26 mouse cellular contexts compared by ENCODE assay signal in the genomic region with DNA sequence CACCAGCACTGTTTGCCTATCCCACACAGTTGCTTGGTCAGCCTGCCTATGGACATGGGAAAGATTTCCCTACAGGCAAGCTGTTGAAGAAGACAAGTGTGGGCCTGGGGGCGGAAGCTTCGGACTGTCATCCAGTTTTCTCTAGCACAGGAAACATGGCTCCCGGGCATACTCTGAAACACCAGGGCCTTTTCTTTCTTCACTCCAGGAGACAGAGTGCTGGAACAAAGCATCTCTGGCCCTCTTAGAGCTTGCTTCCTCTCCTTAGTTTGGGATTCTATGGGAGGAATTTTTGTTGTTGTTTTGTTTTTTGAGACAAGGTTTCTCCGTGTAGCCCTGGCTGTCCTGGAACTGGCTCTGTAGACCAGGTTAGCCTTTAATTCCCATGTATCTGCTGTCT. TPM values are rescaled to one million over a fixed set of nuclear protein-coding genes. Genes with fewer than 3 reads are reported as not detected.
A peak's percentile ranks its signal among the peaks of the same experiment; 100 is the strongest.
DNase-seq lines count a peak whose midpoint lies in the region.
"Had no signal": no experiment of that assay in that cellular context is flagged by ENCODE, and none has a peak within 500 bp of the region (broad histone marks: within the 10 kb centered on the region; RNA-seq: fewer than 3 reads in every experiment).

No protein-coding gene starts in this region.

- H3K27ac ChIP-seq in limb, embryonic 10.5 days: peak overlapping the region; percentile 97
- H3K27ac ChIP-seq: embryonic facial prominence, embryonic 10.5 days; embryonic facial prominence, embryonic 12.5 days; forebrain, embryonic 13.5 days; forebrain, embryonic 15.5 days had no signal

- H3K9me3 ChIP-seq in limb, embryonic 10.5 days (replicated peaks): no peaks in the 10 kb centered on the region
- H3K9me3 ChIP-seq: embryonic facial prominence, embryonic 10.5 days; embryonic facial prominence, embryonic 12.5 days; forebrain, embryonic 13.5 days; forebrain, embryonic 15.5 days; G1E had no signal

- peaks cover 59% of the 10 kb centered on the region for H3K27me3 ChIP-seq in limb, embryonic 10.5 days (ENCODE audit: low read depth, poor library complexity, severe bottlenecking)

- peaks cover 69% of the 10 kb centered on the region for H3K4me1 ChIP-seq in limb, embryonic 10.5 days

- H3K36me3 ChIP-seq in limb, embryonic 10.5 days: no peaks in the 10 kb centered on the region
- H3K36me3 ChIP-seq: embryonic facial prominence, embryonic 10.5 days; embryonic facial prominence, embryonic 12.5 days; forebrain, embryonic 15.5 days; G1E had no signal

- WGBS in limb, embryonic 10.5 days: 67% methylated on average over 4 of the region's 4 CpGs

- peak; percentile 10 for DNase-seq in embryo, embryonic 11 days
- no peak for DNase-seq in embryo, embryonic 10 days (ENCODE audit: low spot score)
- peak; percentile 84 for DNase-seq in R1 (ENCODE audit: low read depth, low spot score)
- DNase-seq in limb, embryonic 10.5 days (ENCODE audit: low spot score): no peak
- DNase-seq in thymus, postnatal 0 days (ENCODE audit: low spot score): no peak
- DNase-seq: adrenal gland, adult 8-10 months; adrenal gland, postnatal 14 days; adrenal gland, postnatal 36 days; B cell, adult 2 months; cerebellum, adult 11-12 months; cerebellum, adult 2 months; cerebellum, adult 9-10 months; cerebellum, postnatal 10 days; cerebellum, postnatal 25 days; forebrain, postnatal 0 days had no signal

- H3K4me3 ChIP-seq in limb, embryonic 10.5 days: no peak overlapping the region
- H3K4me3 ChIP-seq: embryonic facial prominence, embryonic 10.5 days; embryonic facial prominence, embryonic 12.5 days; forebrain, embryonic 13.5 days; forebrain, embryonic 15.5 days had no signal

RNA-seq across cellular contexts. Expression of a gene that starts 1.7 kb away (rescaled TPM):
- polyA plus RNA-seq in limb, embryonic 10.5 days (2016; fragmentation: Nextera tagmentation; extraction: Ambion mirVana): 23.5 and 49.0 TPM in 2 replicates
- 0.04 TPM in 1 of 2 replicates, not detected in the other for polyA plus RNA-seq in thymus, postnatal 0 days (2015; fragmentation: Nextera tagmentation; extraction: Ambion mirVana)
- polyA plus RNA-seq: activated CD4-positive, CD25-positive, alpha-beta regulatory T cell, adult 4 months; CD4-positive, CD25-positive, alpha-beta regulatory T cell, adult 4 months; G1E; Patski had no signal

RNA-seq across cellular contexts. Expression of a gene that starts 34.4 kb away (rescaled TPM):
- not detected in 2 replicates for polyA plus RNA-seq in limb, embryonic 10.5 days (2016; fragmentation: Nextera tagmentation; extraction: Ambion mirVana)
- polyA plus RNA-seq in thymus, postnatal 0 days (2015; fragmentation: Nextera tagmentation; extraction: Ambion mirVana): not detected in 2 replicates
- polyA plus RNA-seq: cerebellum, adult 2 months; cortical plate, adult 2 months; embryonic facial prominence, embryonic 10.5 days; embryonic facial prominence, embryonic 12.5 days; embryonic facial prominence, embryonic 14.5 days; forebrain, embryonic 11.5 days; forebrain, embryonic 13.5 days; forebrain, embryonic 15.5 days; forebrain, postnatal 0 days; G1E; Patski had no signal

RNA-seq across cellular contexts. Expression of a gene that starts 52.1 kb away (rescaled TPM):
- 4.0 and 5.3 TPM in 2 replicates for polyA plus RNA-seq in limb, embryonic 10.5 days (2016; fragmentation: Nextera tagmentation; extraction: Ambion mirVana)
- polyA plus RNA-seq in thymus, postnatal 0 days (2015; fragmentation: Nextera tagmentation; extraction: Ambion mirVana): 0.58 and 1.0 TPM in 2 replicates
- polyA plus RNA-seq: CD4-positive, CD25-positive, alpha-beta regulatory T cell, adult 4 months had no signal

Comparison
In these comparisons a context has a peak if more than half of its experiments do, and no peak if none do; other contexts are left out.
1. DNase-seq: peak in embryo, embryonic 11 days (single experiment) and R1 (single experiment); none in embryo, embryonic 10 days (single experiment), limb, embryonic 10.5 days (single experiment) and thymus, postnatal 0 days (single experiment).
2. RNA of a gene that starts 1.7 kb away (polyA plus RNA-seq): 23.5 to 49.0 TPM in limb, embryonic 10.5 days; 0.04 TPM in thymus, postnatal 0 days; every median in the first group is over 10 times any median in the second.